Mouse (Mus musculus) urinary bladder, postnatal 10 days (tissue): ENCODE data around the gene Ryk.

ENCODE experiments used
- DNase-seq: peaks from one replicate; pipeline ENCODE4 v3.0.0; 2022; ENCODE audit warnings: low spot score

Ryk gene

GRCm38 (mm10) chr9:102951091-102951994 is 116.6 kb downstream of the Ryk start:
- DNase-seq: no peak

DNA sequence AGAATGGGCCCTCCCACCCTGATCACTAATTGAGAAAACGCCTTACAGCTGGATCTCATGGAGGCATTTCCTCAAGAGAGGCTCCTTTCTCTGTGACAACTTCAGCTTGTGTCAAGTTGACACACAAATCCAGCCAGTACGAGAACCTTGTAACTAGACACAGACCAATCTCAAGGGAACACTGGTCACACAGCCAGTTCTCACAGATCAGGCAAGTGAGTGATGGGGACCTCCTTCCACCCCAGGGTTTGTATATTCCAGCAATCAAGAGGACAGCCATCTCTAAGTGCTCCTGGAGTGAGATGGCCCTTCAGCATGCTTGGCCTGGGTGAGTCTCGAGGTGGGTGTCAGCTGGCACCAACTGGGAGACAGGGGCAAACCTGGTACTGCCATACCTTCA is 121.1 kb downstream of the Ryk start:
- DNase-seq: no peak
